Mouse (Mus musculus) thymus, adult 2 months (tissue): ENCODE measurements at regions not wholly inside any gene's neighbourhood (a gene's known extent, or its start where the extent isn't known, plus 50 kb on each side); places are given as distances from the start of the nearest gene placed in this dataset.

Experiments
- CTCF ChIP-seq: fragments of 200-500 bp; IDR thresholded peaks from 2 replicates; pipeline ENCODE4 v1.5.1; 2012; ENCODE audit warnings: mild to moderate bottlenecking, control low read depth, low read length, moderate library complexity, borderline replicate concordance; ENCODE audit not compliant: control insufficient read depth, poor library complexity, insufficient read depth; ENCODE audit errors: extremely low read depth
- POLR2A ChIP-seq: fragments of 200-500 bp; IDR thresholded peaks from 2 replicates; pipeline ENCODE4 v1.6.1; 2012; ENCODE audit warnings: mild to moderate bottlenecking, low read length, control low read depth, moderate library complexity; ENCODE audit not compliant: control insufficient read depth, poor library complexity, insufficient read depth; ENCODE audit errors: extremely low read depth

- TF ChIP-seq CTCF = no peak
- no peak for TF ChIP-seq POLR2A
Measured at GRCm38 (mm10) chr13:31486373-31486772, 69.6 kb upstream of the Foxq1 start.
